Mouse (Mus musculus): ENCODE results near the gene Lcn2.

Lcn2 gene

GRCm38 (mm10) chr2:32343351-32343671 lies 44.7 kb downstream of the Lcn2 start:
- DNase-seq (ENCODE audit: low spot score) = no peak

- DNase-seq (ENCODE audit: low spot score) = peak; percentile 58
These were observed 45.3 kb downstream of the Lcn2 start for GRCm38 (mm10) chr2:32342539-32343350.

GRCm38 (mm10) chr2:32342039-32342438 lies 46.0 kb downstream of the Lcn2 start:
- no peak for DNase-seq (ENCODE audit: low spot score)

GRCm38 (mm10) chr2:32341634-32341939 lies 46.5 kb downstream of the Lcn2 start:
- no peak for DNase-seq (ENCODE audit: low spot score)

GRCm38 (mm10) chr2:32340836-32341633 lies 47.0 kb downstream of the Lcn2 start:
- no peak for DNase-seq (ENCODE audit: low spot score)

- no peak for DNase-seq (ENCODE audit: low spot score)
These were observed 48.0 kb downstream of the Lcn2 start for GRCm38 (mm10) chr2:32339912-32340642.

GRCm38 (mm10) chr2:32335888-32336287 lies 52.2 kb downstream of the Lcn2 start:
- DNase-seq (ENCODE audit: low spot score) = no peak

Data from adipocyte (in vitro differentiated cells).